Mouse (Mus musculus) midbrain, embryonic 10.5 days (tissue): ENCODE measurements around the gene Ankrd13d. TPM values are rescaled to one million over a fixed set of nuclear protein-coding genes. Genes with fewer than 3 reads are reported as not detected.

ENCODE experiments used
- DNase-seq: peaks from one replicate; pipeline ENCODE4 v3.0.0-alpha.2; 2017; ENCODE audit warnings: low spot score
- H3K27ac ChIP-seq: fragments of 300-500 bp; sonication (generic); replicated peaks from 2 replicates; pipeline ENCODE4 v1.5.1; 2016; ENCODE audit warnings: mild to moderate bottlenecking
- H3K27me3 ChIP-seq: fragments of 300-500 bp; sonication (generic); 2 replicates; pipeline ENCODE4 v1.6.1; 2016; ENCODE audit warnings: low read depth, mild to moderate bottlenecking; ENCODE audit not compliant: poor library complexity, severe bottlenecking
- H3K36me3 ChIP-seq: fragments of 300-500 bp; sonication (generic); 2 replicates; pipeline ENCODE4 v1.6.1; 2016; ENCODE audit warnings: mild to moderate bottlenecking, moderate library complexity
- H3K4me1 ChIP-seq: fragments of 300-500 bp; sonication (generic); 2 replicates; pipeline ENCODE4 v1.6.1; 2016
- H3K4me3 ChIP-seq: fragments of 300-500 bp; sonication (generic); 2 replicates; pipeline ENCODE4 v1.5.1; 2016; ENCODE audit warnings: mild to moderate bottlenecking, moderate library complexity
- H3K9me3 ChIP-seq: fragments of 300-500 bp; sonication (generic); replicated peaks from 2 replicates; pipeline ENCODE4 v1.6.1; 2016; ENCODE audit warnings: mild to moderate bottlenecking
- WGBS: fragments of 180-500 bp; shearing (Covaris S2); methylation state at CpG from one replicate; pipeline ENCODE4 v1.1.7; 2016; 5-methylcytosine and 5-hydroxymethylcytosine counted together
- polyA plus RNA-seq: library from polyadenylated mRNA; unstranded; fragments of >200 nt; fragmentation: Nextera tagmentation; extraction: Ambion mirVana; gene quantifications from 2 replicates; pipeline ENCODE4 v1.2.1, GENCODE M21; 2016

Gene Ankrd13d
- 11.7 and 12.6 TPM in 2 replicates for polyA plus RNA-seq

- peak; percentile 94 for DNase-seq
- under 1% methylated on average over 48 of the region's 50 CpGs for WGBS
- peaks cover 23% of the 10 kb centered on the region for H3K4me1 ChIP-seq
- no peaks in the 10 kb centered on the region; the same call in 1 of the 2 replicates for H3K9me3 ChIP-seq
- H3K36me3 ChIP-seq: peaks cover 51% of the 10 kb centered on the region
- peaks cover 19% of the 10 kb centered on the region for H3K27me3 ChIP-seq
- peak within 1 kb of the TSS; percentile 75 for H3K4me3 ChIP-seq
- peak within 1 kb of the TSS; percentile 81 for H3K27ac ChIP-seq
Observed at GRCm38 (mm10) chr19:4282898-4283553, at the start of gene Ankrd13d. Ankrd13d (minus strand) TSS chr19:4283137.

GRCm38 (mm10) chr19:4332653-4333052 is 49.7 kb upstream of the Ankrd13d start:
- 0% methylated on average over 4 of the region's 4 CpGs for WGBS
- H3K4me3 ChIP-seq: peak overlapping the region; percentile 72
- peaks cover 58% of the 10 kb centered on the region for H3K36me3 ChIP-seq
- peak overlapping the region; percentile 91 for H3K27ac ChIP-seq
- H3K27me3 ChIP-seq: no peaks in the 10 kb centered on the region
- peak; percentile 28 for DNase-seq
- H3K4me1 ChIP-seq: peaks cover 35% of the 10 kb centered on the region
- H3K9me3 ChIP-seq: no peaks in the 10 kb centered on the region

DNA sequence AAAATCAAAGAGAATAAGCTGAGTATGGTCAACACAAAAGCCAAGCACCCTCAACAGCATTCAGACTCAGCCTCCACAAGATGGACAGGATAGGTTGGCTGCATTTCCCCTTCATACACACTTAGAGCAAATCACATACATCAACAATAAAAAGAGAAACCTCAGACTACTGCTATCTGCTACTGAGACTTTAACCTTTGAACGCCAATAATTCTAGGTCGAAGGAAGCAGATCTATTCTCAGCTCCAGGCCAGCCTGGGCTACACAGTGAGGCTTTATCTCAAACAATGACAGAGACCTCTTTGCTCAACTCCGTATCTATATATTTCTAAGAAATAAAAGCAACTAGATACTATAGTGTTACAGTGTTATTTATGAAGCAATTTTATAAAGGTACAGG is 48.3 kb upstream of the Ankrd13d start:
- no peak overlapping the region for H3K27ac ChIP-seq
- H3K27me3 ChIP-seq: no peaks in the 10 kb centered on the region
- 94% methylated on average over 3 of the region's 3 CpGs for WGBS
- H3K36me3 ChIP-seq: peaks cover 64% of the 10 kb centered on the region
- DNase-seq: no peak
- H3K9me3 ChIP-seq: no peaks in the 10 kb centered on the region
- no peak overlapping the region for H3K4me3 ChIP-seq
- peaks cover 35% of the 10 kb centered on the region for H3K4me1 ChIP-seq

DNA sequence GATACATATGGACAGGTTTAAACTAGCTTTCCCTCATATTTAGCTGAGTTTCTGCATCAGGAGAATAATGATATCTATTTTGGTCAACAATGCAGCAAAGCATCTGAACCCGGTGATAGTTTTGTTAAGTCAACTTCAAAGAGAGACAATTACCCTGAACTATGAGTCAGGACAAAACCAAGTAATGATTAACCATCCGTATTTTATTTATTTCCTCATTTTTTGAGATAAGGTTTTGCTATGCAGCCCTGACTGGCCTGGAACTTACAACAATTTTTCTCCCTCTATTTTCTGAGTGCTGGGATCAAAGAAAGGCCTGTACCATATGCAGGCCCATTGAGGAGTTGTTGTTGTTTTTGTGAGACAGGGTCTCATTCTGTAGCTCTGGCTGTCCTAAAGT is 47.7 kb upstream of the Ankrd13d start:
- no peaks in the 10 kb centered on the region for H3K9me3 ChIP-seq
- H3K36me3 ChIP-seq: peaks cover 69% of the 10 kb centered on the region
- WGBS: 93% methylated on average over 2 of the region's 2 CpGs
- no peaks in the 10 kb centered on the region for H3K27me3 ChIP-seq
- H3K4me3 ChIP-seq: no peak overlapping the region
- H3K27ac ChIP-seq: no peak overlapping the region
- DNase-seq: no peak
- peaks cover 35% of the 10 kb centered on the region for H3K4me1 ChIP-seq

DNA sequence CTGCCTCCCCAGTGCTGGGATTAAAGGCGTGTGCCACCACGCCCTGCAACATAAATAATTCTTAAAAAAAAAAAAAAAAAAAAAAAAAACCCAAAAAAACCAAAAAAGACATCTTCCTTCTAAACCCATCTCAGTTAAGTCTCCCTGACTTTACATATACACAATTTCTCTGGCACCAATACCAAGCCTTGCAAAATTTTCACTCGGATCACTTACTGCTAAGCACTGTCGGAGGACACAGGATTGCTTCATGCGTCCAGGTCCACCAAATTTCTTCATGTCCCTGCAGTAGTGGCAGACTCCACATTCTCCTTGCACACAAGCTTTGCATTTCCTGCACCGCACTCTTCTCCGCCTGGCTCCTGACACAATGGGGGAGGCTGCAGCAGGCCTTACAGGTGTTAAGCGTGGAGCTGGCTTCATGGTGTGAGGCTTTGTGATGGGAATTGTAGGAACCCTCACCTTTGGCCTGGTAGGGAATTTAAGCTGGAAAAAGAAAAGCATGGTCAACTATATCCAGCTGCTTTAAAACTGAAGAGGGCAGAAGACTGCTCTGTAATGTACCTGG is 45.9 kb upstream of the Ankrd13d start:
- peaks cover 82% of the 10 kb centered on the region for H3K36me3 ChIP-seq
- no peaks in the 10 kb centered on the region for H3K9me3 ChIP-seq
- WGBS: 94% methylated on average over 8 of the region's 8 CpGs
- DNase-seq: no peak
- no peak overlapping the region for H3K27ac ChIP-seq
- peaks cover 22% of the 10 kb centered on the region for H3K4me1 ChIP-seq
- H3K4me3 ChIP-seq: no peak overlapping the region
- no peaks in the 10 kb centered on the region for H3K27me3 ChIP-seq

DNA sequence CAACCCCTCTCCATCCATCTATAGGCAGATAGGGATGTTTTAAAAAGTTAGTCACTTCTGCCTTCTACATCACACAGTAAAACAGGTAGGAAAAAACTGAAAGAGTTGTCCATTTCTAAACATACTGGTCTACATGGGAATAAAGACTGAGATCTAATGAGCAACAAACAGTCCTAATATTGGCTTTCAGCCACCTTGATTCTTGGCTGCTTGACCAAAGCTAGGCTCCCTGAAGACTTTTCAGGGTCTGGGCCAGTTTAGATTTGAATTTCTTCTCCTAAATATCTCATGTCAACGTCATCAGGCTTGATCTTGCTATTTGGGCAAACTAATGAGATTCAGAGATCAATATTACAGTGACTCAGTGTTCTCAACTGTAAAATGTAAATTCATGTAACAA is 43.9 kb upstream of the Ankrd13d start:
- WGBS: 85% methylated on average over 1 of the region's 1 CpGs
- Histone ChIP-seq H3K36me3 (peaks cover 100% of the 10 kb centered on the region), H3K4me1 (peaks cover 3% of the 10 kb centered on the region), H3K27ac (no peak overlapping the region), H3K27me3 (no peaks in the 10 kb centered on the region), H3K4me3 (no peak overlapping the region), H3K9me3 (no peaks in the 10 kb centered on the region)
- DNase-seq: no peak

DNA sequence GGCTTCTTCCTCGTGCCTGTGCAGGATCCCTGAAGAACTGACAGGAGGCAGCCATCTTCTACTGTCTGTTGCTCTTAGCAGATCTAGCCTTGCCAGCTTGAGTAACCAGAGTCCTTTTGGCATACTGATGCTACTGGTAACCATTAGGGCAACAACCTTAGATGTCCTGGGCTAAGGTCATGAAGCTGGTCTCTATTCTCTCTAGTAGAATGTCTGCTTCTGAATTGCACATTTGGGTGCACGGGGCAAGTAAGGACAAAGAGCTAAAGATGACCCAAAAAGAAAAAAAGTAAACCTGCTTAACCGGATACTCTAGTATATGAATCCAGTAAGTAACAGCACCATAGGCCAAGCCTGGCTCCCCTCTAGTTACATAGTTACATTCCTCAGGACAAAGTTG is 43.2 kb upstream of the Ankrd13d start:
- Histone ChIP-seq H3K9me3 (no peaks in the 10 kb centered on the region), H3K27me3 (no peaks in the 10 kb centered on the region), H3K36me3 (peaks cover 99% of the 10 kb centered on the region), H3K4me3 (no peak overlapping the region), H3K27ac (no peak overlapping the region), H3K4me1 (no peaks in the 10 kb centered on the region)
- DNase-seq: no peak
- WGBS: 92% methylated on average over 3 of the region's 3 CpGs

DNA sequence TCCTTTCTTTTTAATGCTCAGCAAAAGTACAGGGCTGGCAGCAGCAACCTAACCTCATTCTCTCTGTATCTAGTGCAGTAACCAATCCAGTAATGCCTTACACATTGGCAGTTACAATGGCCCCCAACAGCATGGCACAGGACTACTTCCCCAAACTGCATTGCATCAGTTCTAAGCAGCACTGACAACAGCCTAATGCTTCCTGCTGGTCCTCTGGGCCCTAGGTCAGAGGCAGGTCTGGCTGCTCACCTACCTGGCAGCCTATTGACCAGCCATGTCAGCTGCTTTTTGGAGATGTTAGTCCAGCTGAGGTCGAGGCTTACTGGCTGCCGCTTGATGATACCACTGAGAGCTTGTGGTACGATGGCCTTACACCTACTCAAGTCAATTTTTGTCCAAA is 39.2 kb upstream of the Ankrd13d start:
- no peaks in the 10 kb centered on the region for H3K27me3 ChIP-seq
- no peak overlapping the region for H3K4me3 ChIP-seq
- no peak overlapping the region for H3K27ac ChIP-seq
- no peaks in the 10 kb centered on the region for H3K4me1 ChIP-seq
- 92% methylated on average over 3 of the region's 3 CpGs for WGBS
- DNase-seq: no peak
- H3K9me3 ChIP-seq: no peaks in the 10 kb centered on the region
- H3K36me3 ChIP-seq: peaks cover 99% of the 10 kb centered on the region

DNA sequence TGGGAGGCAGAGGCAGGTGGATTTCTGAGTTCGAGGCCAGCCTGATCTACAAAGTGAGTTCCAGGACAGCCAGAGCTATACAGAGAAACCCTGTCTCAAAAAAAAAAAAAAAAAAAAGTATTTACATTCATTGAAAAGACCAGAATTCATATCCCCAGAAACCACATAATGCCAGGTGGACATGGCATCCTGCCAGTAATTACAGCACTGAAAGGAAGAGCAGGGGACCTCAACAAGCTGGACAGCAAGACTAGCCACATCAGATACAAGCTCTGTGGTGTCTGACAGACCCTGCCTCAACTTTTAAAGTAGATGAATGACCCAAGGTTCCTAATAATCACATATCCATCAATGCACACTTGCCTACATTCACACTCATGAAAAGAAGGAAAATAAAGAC is 38.7 kb upstream of the Ankrd13d start:
- H3K4me3 ChIP-seq: no peak overlapping the region
- peaks cover 99% of the 10 kb centered on the region for H3K36me3 ChIP-seq
- H3K27me3 ChIP-seq: no peaks in the 10 kb centered on the region
- 100% methylated on average over 1 of the region's 1 CpGs for WGBS
- DNase-seq: no peak
- no peaks in the 10 kb centered on the region for H3K4me1 ChIP-seq
- no peaks in the 10 kb centered on the region for H3K9me3 ChIP-seq
- no peak overlapping the region for H3K27ac ChIP-seq

DNA sequence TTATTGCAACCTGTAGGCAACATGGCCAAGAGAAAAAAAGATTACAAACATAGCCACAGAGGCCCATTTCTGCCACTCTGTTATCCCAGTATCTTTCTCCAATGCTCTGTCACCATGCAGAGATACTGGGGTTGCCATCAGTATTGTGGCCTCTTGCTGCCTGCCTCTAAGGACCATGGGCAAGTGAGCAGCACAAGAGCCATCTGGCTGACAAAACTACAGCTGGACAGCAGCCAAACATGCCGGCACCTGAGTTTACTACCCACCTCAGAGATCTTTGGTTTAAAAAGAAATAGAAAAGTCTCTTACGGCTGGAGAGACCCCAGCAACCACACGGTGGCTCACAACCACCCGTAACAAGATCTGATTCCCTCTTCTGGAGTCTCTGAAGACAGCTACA is 36.3 kb upstream of the Ankrd13d start:
- no peak overlapping the region for H3K4me3 ChIP-seq
- peaks cover 89% of the 10 kb centered on the region for H3K36me3 ChIP-seq
- 91% methylated on average over 4 of the region's 4 CpGs for WGBS
- DNase-seq: no peak
- H3K9me3 ChIP-seq: no peaks in the 10 kb centered on the region
- no peak overlapping the region for H3K27ac ChIP-seq
- H3K4me1 ChIP-seq: no peaks in the 10 kb centered on the region
- H3K27me3 ChIP-seq: no peaks in the 10 kb centered on the region

DNA sequence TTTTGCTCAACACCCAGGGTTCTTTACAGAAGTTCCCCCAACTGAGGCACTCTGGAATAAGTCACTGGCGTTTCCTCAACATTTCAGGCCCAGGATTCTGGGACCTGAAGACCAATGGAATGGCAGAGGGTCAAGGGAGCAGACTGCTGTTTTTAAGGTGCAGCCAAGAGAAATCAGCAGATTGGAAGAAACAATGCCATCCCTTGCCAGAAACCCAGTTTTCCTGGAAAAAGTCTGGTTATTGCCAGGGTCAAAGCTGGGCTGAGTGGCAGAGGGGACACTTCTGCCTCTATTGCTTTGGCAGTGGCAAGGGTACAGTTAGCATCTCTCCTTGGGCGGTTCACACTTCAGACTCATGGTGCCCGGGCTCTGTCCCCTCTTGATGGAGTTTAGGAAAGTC is 34.2 kb upstream of the Ankrd13d start:
- no peak overlapping the region for H3K27ac ChIP-seq
- no peaks in the 10 kb centered on the region for H3K4me1 ChIP-seq
- 94% methylated on average over 3 of the region's 3 CpGs for WGBS
- peaks cover 77% of the 10 kb centered on the region for H3K36me3 ChIP-seq
- H3K27me3 ChIP-seq: no peaks in the 10 kb centered on the region
- DNase-seq: no peak
- no peak overlapping the region for H3K4me3 ChIP-seq
- no peaks in the 10 kb centered on the region for H3K9me3 ChIP-seq

- Histone ChIP-seq H3K9me3 (no peaks in the 10 kb centered on the region), H3K27me3 (no peaks in the 10 kb centered on the region), H3K36me3 (peaks cover 60% of the 10 kb centered on the region), H3K4me3 (no peak overlapping the region), H3K27ac (no peak overlapping the region), H3K4me1 (no peaks in the 10 kb centered on the region)
- no peak for DNase-seq
- WGBS: 85% methylated on average over 6 of the region's 6 CpGs
Observed at GRCm38 (mm10) chr19:4315223-4315944, 32.4 kb upstream of the Ankrd13d start.

- Histone ChIP-seq H3K36me3 (peaks cover 9% of the 10 kb centered on the region), H3K4me3 (no peak overlapping the region), H3K27ac (no peak overlapping the region), H3K27me3 (no peaks in the 10 kb centered on the region), H3K4me1 (peaks cover 13% of the 10 kb centered on the region), H3K9me3 (no peaks in the 10 kb centered on the region)
- DNase-seq: peak; percentile 63
Observed at GRCm38 (mm10) chr19:4309776-4310185, 26.8 kb upstream of the Ankrd13d start.
